Mouse (Mus musculus): ENCODE measurements around the gene Gid8. TPM values are rescaled to one million over a fixed set of nuclear protein-coding genes. Genes with fewer than 3 reads are reported as not detected.

The Gid8 gene
- total and polyA plus RNA-seq, 3 experiments, result 52.8 to 65.5 TPM; not detected in 1

GRCm38 (mm10) chr2:180701767-180702621, 7.9 kb upstream of the Gid8 start (continued):
- peak; percentile 78; the same call in 1 of the 2 replicates for TF ChIP-seq POLR2AphosphoS2 (IDR thresholded peaks at IDR 0.05; ENCODE audit: low read length)
- no peak for TF ChIP-seq SMC3 (IDR thresholded peaks at IDR 0.05; ENCODE audit: low read depth, low read length)
- peak; percentile 48; the same call in 1 of the 2 replicates for TF ChIP-seq ZMIZ1 (IDR thresholded peaks at IDR 0.05; ENCODE audit: low read depth, low read length)
- no peak for TF ChIP-seq CHD2 (IDR thresholded peaks at IDR 0.05; ENCODE audit: low read length)
- TF ChIP-seq EP300 (IDR thresholded peaks at IDR 0.05; ENCODE audit: low read depth in 1 of 2, low read length in 2 of 2), result no peak
- no peak for TF ChIP-seq CHD1 (IDR thresholded peaks at IDR 0.05; ENCODE audit: low read depth, low read length)
- TF ChIP-seq HCFC1 (IDR thresholded peaks at IDR 0.05; ENCODE audit: low read depth, low read length), result peak; percentile 88
- 0 out of 2 replicates have a peak, but pooled peaks have one; percentile 66 for TF ChIP-seq TBP (IDR thresholded peaks at IDR 0.05; ENCODE audit: low read depth, low read length)
- TF ChIP-seq NRF1 (IDR thresholded peaks at IDR 0.05; ENCODE audit: insufficient read depth, low read depth, low read length, poor library complexity, severe bottlenecking), result peak; percentile 84
- no peak for TF ChIP-seq USF2 (IDR thresholded peaks at IDR 0.05; ENCODE audit: borderline replicate concordance in 1 of 2, insufficient read depth in 1 of 2, low read depth in 1 of 2, low read length in 2 of 2)
- TF ChIP-seq MYB (IDR thresholded peaks at IDR 0.05; ENCODE audit: low read depth, low read length), result no peak

- TF ChIP-seq MYB (IDR thresholded peaks at IDR 0.05; ENCODE audit: low read depth, low read length), result no peak
- TF ChIP-seq RAD21 (IDR thresholded peaks at IDR 0.05; ENCODE audit: low read depth, low read length), result peak; percentile 19
- TF ChIP-seq CTCF (IDR thresholded peaks at IDR 0.05 in 2 of 3, conservative IDR thresholded peaks at IDR 0.05 in 1 of 3; ENCODE audit: control insufficient read depth in 1 of 3, insufficient read depth in 1 of 3, low read depth in 2 of 3, low read length in 3 of 3, poor library complexity in 1 of 3, severe bottlenecking in 1 of 3), result peak in 1 of 3 experiments; percentile 15; a peak in 1 of 6 replicates
- TF ChIP-seq MYC (IDR thresholded peaks at IDR 0.05; ENCODE audit: low read depth, low read length), result 0 out of 2 replicates have a peak, but pooled peaks have one; percentile 33
- TF ChIP-seq CHD1 (IDR thresholded peaks at IDR 0.05; ENCODE audit: low read depth, low read length), result 0 out of 2 replicates have a peak, but pooled peaks have one; percentile 9
- Histone ChIP-seq H3K36me3 (ENCODE audit: control insufficient read depth in 1 of 2, insufficient read depth in 2 of 2, low read length in 2 of 2) (peaks cover 5 to 58% of the 10 kb centered on the region in 2 experiments; a peak in 3 of 4 replicates), H3K4me3 (ENCODE audit: control insufficient read depth in 1 of 2, insufficient read depth in 1 of 2, low read depth in 2 of 2, low read length in 2 of 2) (peak overlapping the region; percentile 84 to 95; a peak in 3 of 4 replicates), H3K27ac (ENCODE audit: control insufficient read depth, low read depth, low read length) (peak overlapping the region; percentile 82), H3K9me3 (replicated peaks; ENCODE audit: insufficient read depth, low read length) (no peaks in the 10 kb centered on the region), H3K79me2 (ENCODE audit: control insufficient read depth, insufficient read depth, low read length, poor library complexity) (peaks cover 85% of the 10 kb centered on the region), H3K27me3 (ENCODE audit: control insufficient read depth in 1 of 2, insufficient read depth in 2 of 2, low read length in 2 of 2) (no peaks in the 10 kb centered on the region), H3K9ac (ENCODE audit: control insufficient read depth, low read depth, low read length, poor library complexity, severe bottlenecking) (peak overlapping the region; percentile 99), H3K4me1 (ENCODE audit: control insufficient read depth in 1 of 2, insufficient read depth in 2 of 2, low read length in 2 of 2) (peaks cover 29 to 57% of the 10 kb centered on the region in 2 experiments)
- DNase-seq (ENCODE audit: low read depth, low spot score), result peak; percentile 50
These were observed 7.2 kb upstream of the Gid8 start for GRCm38 (mm10) chr2:180702701-180703149.

- peaks cover 4 to 59% of the 10 kb centered on the region in 2 experiments; a peak in 3 of 4 replicates for H3K36me3 ChIP-seq (ENCODE audit: control insufficient read depth in 1 of 2, insufficient read depth in 2 of 2, low read length in 2 of 2)
- H3K4me3 ChIP-seq (ENCODE audit: control insufficient read depth in 1 of 2, insufficient read depth in 1 of 2, low read depth in 2 of 2, low read length in 2 of 2), result peak overlapping the region in 1 of 2 experiments; percentile 5; a peak in 1 of 4 replicates
- H3K27me3 ChIP-seq (ENCODE audit: control insufficient read depth in 1 of 2, insufficient read depth in 2 of 2, low read length in 2 of 2), result no peaks in the 10 kb centered on the region
- peak overlapping the region; percentile 16; the same call in 1 of the 2 replicates for H3K9ac ChIP-seq (ENCODE audit: control insufficient read depth, low read depth, low read length, poor library complexity, severe bottlenecking)
- H3K4me1 ChIP-seq (ENCODE audit: control insufficient read depth in 1 of 2, insufficient read depth in 2 of 2, low read length in 2 of 2), result peaks cover 29 to 58% of the 10 kb centered on the region in 2 experiments
- TF ChIP-seq SIN3A (IDR thresholded peaks at IDR 0.05; ENCODE audit: low read length) (0 out of 2 replicates have a peak, but pooled peaks have one; percentile 16), EP300 (IDR thresholded peaks at IDR 0.05; ENCODE audit: low read depth in 1 of 2, low read length in 2 of 2) (peak in 1 of 2 experiments; percentile 20; a peak in 1 of 4 replicates), ETS1 (IDR thresholded peaks at IDR 0.05; ENCODE audit: low read depth, low read length) (peak; percentile 61), POLR2AphosphoS2 (IDR thresholded peaks at IDR 0.05; ENCODE audit: low read length) (no peak), GATA1 (IDR thresholded peaks at IDR 0.05; ENCODE audit: low read depth, low read length) (peak; percentile 58), ZKSCAN1 (IDR thresholded peaks at IDR 0.05; ENCODE audit: low read depth, low read length) (no peak), TCF12 (IDR thresholded peaks at IDR 0.05; ENCODE audit: low read depth, low read length) (0 out of 2 replicates have a peak, but pooled peaks have one; percentile 24)
- H3K79me2 ChIP-seq (ENCODE audit: control insufficient read depth, insufficient read depth, low read length, poor library complexity), result peaks cover 84% of the 10 kb centered on the region
- peak overlapping the region; percentile 82 for H3K27ac ChIP-seq (ENCODE audit: control insufficient read depth, low read depth, low read length)
- H3K9me3 ChIP-seq (replicated peaks; ENCODE audit: insufficient read depth, low read length), result no peaks in the 10 kb centered on the region
- peak; percentile 30 for DNase-seq (ENCODE audit: low read depth, low spot score)
These were observed 6.7 kb upstream of the Gid8 start for GRCm38 (mm10) chr2:180703175-180703574.

All from MEL (cell line).